Mouse (Mus musculus) heart, embryonic 14.5 days (tissue): Measurements from ENCODE around the gene Slc13a1. TPM values are rescaled to one million over a fixed set of nuclear protein-coding genes. Genes with fewer than 3 reads are reported as not detected.
"Not testable (repeated sequence)": the region's sequence is repeated elsewhere in the genome, so short reads cannot be mapped to it uniquely, and the experiment has no call there.

Experiments
- ATAC-seq: fragments of 200-750 bp; cut with Nextera tagmentation; 2 replicates; pipeline ENCODE4 v1.8.0; 2017; ENCODE audit warnings: low read depth, moderate TSS enrichment; ENCODE audit not compliant: insufficient number of reproducible peaks, insufficient read depth, low FRiP score
- H3K27ac ChIP-seq, 2 experiments: fragments of 200-500 bp in 1 of 2; fragments of 300-500 bp in 1 of 2; sonication (generic) in 1 of 2; replicated peaks in 1 of 2; 2 replicates each; pipeline ENCODE4 v1.5.1; 2012 to 2014; ENCODE audit warnings: low read depth in 2 of 2, low read length in 2 of 2, control low read depth in 1 of 2, mild to moderate bottlenecking in 1 of 2, mixed read lengths in 1 of 2; ENCODE audit not compliant: control insufficient read depth in 1 of 2, insufficient read depth in 1 of 2
- H3K27me3 ChIP-seq: fragments of 300-500 bp; sonication (generic); 2 replicates; pipeline ENCODE4 v1.6.1; 2014; ENCODE audit warnings: mild to moderate bottlenecking, low read length, control low read depth; ENCODE audit not compliant: control insufficient read depth, insufficient read depth
- H3K36me3 ChIP-seq: fragments of 300-500 bp; sonication (generic); 2 replicates; pipeline ENCODE4 v1.6.1; 2014; ENCODE audit warnings: mild to moderate bottlenecking, control low read depth, low read length, mixed read lengths; ENCODE audit not compliant: control insufficient read depth, insufficient read depth
- H3K4me1 ChIP-seq, 2 experiments: fragments of 200-500 bp in 1 of 2; fragments of 300-500 bp in 1 of 2; sonication (generic) in 1 of 2; 2 replicates each; pipeline ENCODE4 v1.6.1; 2012 to 2014; ENCODE audit warnings: low read length in 2 of 2, control low read depth in 1 of 2, mixed read lengths in 1 of 2; ENCODE audit not compliant: control insufficient read depth in 2 of 2, insufficient read depth in 2 of 2
- H3K4me2 ChIP-seq: fragments of 300-500 bp; sonication (generic); 2 replicates; pipeline ENCODE4 v1.6.1; 2014; ENCODE audit warnings: mild to moderate bottlenecking, low read length
- H3K4me3 ChIP-seq, 2 experiments: fragments of 200-500 bp in 1 of 2; fragments of 300-500 bp in 1 of 2; sonication (generic) in 1 of 2; 2 replicates each; pipeline ENCODE4 v1.5.1; 2012 to 2014; ENCODE audit warnings: low read length in 2 of 2, mild to moderate bottlenecking in 2 of 2, control low read depth in 1 of 2, low read depth in 1 of 2, moderate library complexity in 1 of 2; ENCODE audit not compliant: control insufficient read depth in 1 of 2, insufficient read depth in 1 of 2
- H3K9ac ChIP-seq: fragments of 300-500 bp; sonication (generic); 2 replicates; pipeline ENCODE4 v1.6.1; 2014; ENCODE audit warnings: mild to moderate bottlenecking, low read length
- H3K9me3 ChIP-seq: fragments of 300-500 bp; sonication (generic); 2 replicates; pipeline ENCODE4 v1.6.1; 2016; ENCODE audit warnings: low read length, control low read depth; ENCODE audit not compliant: control insufficient read depth
- WGBS: fragments of 180-500 bp; shearing (Covaris S2); extraction: QIAGEN DNeasy Blood & Tissue Kit; methylation state at CpG from one replicate; pipeline ENCODE4 v1.1.7; 2014; 5-methylcytosine and 5-hydroxymethylcytosine counted together
- polyA plus RNA-seq: library from polyadenylated mRNA; unstranded; fragments of >200 nt; fragmentation: Nextera tagmentation; extraction: Ambion mirVana; gene quantifications from 2 replicates; pipeline ENCODE4 v1.2.1, GENCODE M21; 2014

Gene Slc13a1
- polyA plus RNA-seq, result 0.07 TPM in 1 of 2 replicates, not detected in the other

GRCm38 (mm10) chr6:24167734-24168327 lies at the start of gene Slc13a1:
Slc13a1 (minus strand) TSS chr6:24168092.
- Histone ChIP-seq H3K9ac (no peak within 1 kb of the TSS), H3K36me3 (no peaks in the 10 kb centered on the region), H3K4me2 (no peak within 1 kb of the TSS), H3K27me3 (no peaks in the 10 kb centered on the region), H3K27ac (no peak within 1 kb of the TSS), H3K4me1 (peaks cover 0 to 5% of the 10 kb centered on the region in 2 experiments; a peak in 1 of 4 replicates), H3K9me3 (no peaks in the 10 kb centered on the region), H3K4me3 (no peak within 1 kb of the TSS)
- 87% methylated on average over 5 of the region's 5 CpGs for WGBS
- ATAC-seq, result no peak

GRCm38 (mm10) chr6:24207866-24208265 lies 40.0 kb upstream of the Slc13a1 start:
- no peak overlapping the region for H3K9ac ChIP-seq
- WGBS, result 72% methylated on average over 3 of the region's 3 CpGs
- H3K36me3 ChIP-seq, result no peaks in the 10 kb centered on the region
- H3K4me2 ChIP-seq, result no peak overlapping the region
- H3K27ac ChIP-seq, result no peak overlapping the region
- 0 out of 2 replicates have a peak, but pooled peaks cover 3% of the 10 kb centered on the region for H3K9me3 ChIP-seq
- H3K27me3 ChIP-seq, result no peaks in the 10 kb centered on the region
- H3K4me1 ChIP-seq, result no peaks in the 10 kb centered on the region
- ATAC-seq, result no peak
- no peak overlapping the region for H3K4me3 ChIP-seq

GRCm38 (mm10) chr6:24202226-24202625 lies 34.3 kb upstream of the Slc13a1 start:
- no peak for ATAC-seq
- H3K4me3 ChIP-seq, result no peak overlapping the region

GRCm38 (mm10) chr6:24200644-24201484 lies 33.0 kb upstream of the Slc13a1 start:
- H3K4me1 ChIP-seq, result no peaks in the 10 kb centered on the region
- H3K36me3 ChIP-seq, result no peaks in the 10 kb centered on the region
- no peaks in the 10 kb centered on the region for H3K9me3 ChIP-seq
- no peak overlapping the region for H3K27ac ChIP-seq
- no peak for ATAC-seq
- H3K4me3 ChIP-seq, result no peak overlapping the region
- H3K27me3 ChIP-seq, result no peaks in the 10 kb centered on the region
- no peak overlapping the region for H3K4me2 ChIP-seq
- 80% methylated on average over 12 of the region's 12 CpGs for WGBS
- H3K9ac ChIP-seq, result no peak overlapping the region

More at GRCm38 (mm10) chr6:24202226-24202625, 34.3 kb upstream of the Slc13a1 start:
- Histone ChIP-seq H3K36me3 (no peaks in the 10 kb centered on the region), H3K9me3 (0 out of 2 replicates have a peak, but pooled peaks cover 2% of the 10 kb centered on the region), H3K4me2 (no peak overlapping the region), H3K27ac (no peak overlapping the region), H3K27me3 (no peaks in the 10 kb centered on the region), H3K9ac (no peak overlapping the region), H3K4me1 (no peaks in the 10 kb centered on the region)
- 55% methylated on average over 6 of the region's 6 CpGs for WGBS

- not testable (repeated sequence) for H3K9me3 ChIP-seq, H3K27me3 ChIP-seq, H3K36me3 ChIP-seq, H3K4me2 ChIP-seq, H3K4me3 ChIP-seq, ATAC-seq, H3K27ac ChIP-seq, H3K4me1 ChIP-seq, H3K9ac ChIP-seq
- 79% methylated on average over 10 of the region's 10 CpGs for WGBS
Measured at GRCm38 (mm10) chr6:24197501-24198195, 29.8 kb upstream of the Slc13a1 start.

- not testable (repeated sequence) for ATAC-seq, H3K4me1 ChIP-seq, H3K9ac ChIP-seq, H3K4me2 ChIP-seq, H3K9me3 ChIP-seq, H3K36me3 ChIP-seq, H3K4me3 ChIP-seq, H3K27me3 ChIP-seq, H3K27ac ChIP-seq
- WGBS, result 61% methylated on average over 5 of the region's 5 CpGs
Measured at GRCm38 (mm10) chr6:24196406-24196805, 28.5 kb upstream of the Slc13a1 start.

- WGBS, result 86% methylated on average over 3 of the region's 3 CpGs
- H3K27ac ChIP-seq, result no peak overlapping the region
- no peaks in the 10 kb centered on the region for H3K36me3 ChIP-seq
- no peak overlapping the region for H3K9ac ChIP-seq
- no peaks in the 10 kb centered on the region for H3K4me1 ChIP-seq
- H3K4me2 ChIP-seq, result no peak overlapping the region
- no peak for ATAC-seq
- H3K27me3 ChIP-seq, result no peaks in the 10 kb centered on the region
- no peak overlapping the region for H3K4me3 ChIP-seq
- no peaks in the 10 kb centered on the region for H3K9me3 ChIP-seq
Measured at GRCm38 (mm10) chr6:24183439-24183838, 15.5 kb upstream of the Slc13a1 start.
